Mouse (Mus musculus) C2C12 (cell line): ENCODE measurements around the gene Akna. TPM values are rescaled to one million over a fixed set of nuclear protein-coding genes. Genes with fewer than 3 reads are reported as not detected.
A peak's percentile ranks its signal among the peaks of the same experiment; 100 is the strongest.

ENCODE experiments used
- H3K27me3 ChIP-seq: one replicate; pipeline ENCODE4 v1.6.1; 2011; ENCODE audit not compliant: control insufficient read depth, insufficient read depth, insufficient read length
- H3K36me3 ChIP-seq: one replicate; pipeline ENCODE4 v1.6.1; 2011; ENCODE audit not compliant: control insufficient read depth, insufficient read depth
- H3K4me3 ChIP-seq: one replicate; pipeline ENCODE4 v1.5.1; 2011; ENCODE audit warnings: mild to moderate bottlenecking, control low read depth; ENCODE audit not compliant: poor library complexity, insufficient read depth, severe bottlenecking
- H3K79me2 ChIP-seq: one replicate; pipeline ENCODE4 v1.6.1; 2011; ENCODE audit not compliant: control insufficient read depth, insufficient read depth
- H3K79me3 ChIP-seq: one replicate; pipeline ENCODE4 v1.6.1; 2011; ENCODE audit warnings: low read depth, control low read depth
- H3ac ChIP-seq: one replicate; pipeline ENCODE3; 2011; ENCODE audit warnings: low read depth; ENCODE audit not compliant: control insufficient read depth, insufficient read length
- CEBPB ChIP-seq: IDR thresholded peaks from one replicate; pipeline ENCODE4 v1.6.1; 2011; ENCODE audit warnings: low read depth, mild to moderate bottlenecking, control low read depth, moderate library complexity
- CTCF ChIP-seq: IDR thresholded peaks from one replicate; pipeline ENCODE4 v1.5.1; 2011; ENCODE audit not compliant: control insufficient read depth, insufficient read depth, insufficient read length
- FOSL1 ChIP-seq: IDR thresholded peaks from one replicate; pipeline ENCODE4 v1.8.0; 2011; ENCODE audit warnings: mild to moderate bottlenecking, low read length; ENCODE audit not compliant: poor library complexity, insufficient read depth, severe bottlenecking
- MAX ChIP-seq: IDR thresholded peaks from one replicate; pipeline ENCODE4 v1.6.1; 2011; ENCODE audit warnings: mild to moderate bottlenecking, control low read depth
- MYOD1 ChIP-seq: IDR thresholded peaks from one replicate; pipeline ENCODE4 v1.6.1; 2011; ENCODE audit warnings: low read depth; ENCODE audit not compliant: control insufficient read depth, insufficient read length
- MYOG ChIP-seq: IDR thresholded peaks from one replicate; pipeline ENCODE4 v1.6.1; 2011; ENCODE audit not compliant: control insufficient read depth, insufficient read length; ENCODE audit errors: extremely low read depth
- USF1 ChIP-seq: IDR thresholded peaks from one replicate; pipeline ENCODE4 v1.6.1; 2011; ENCODE audit warnings: low read depth, mild to moderate bottlenecking, control low read depth, moderate library complexity
- polyA plus RNA-seq: library from polyadenylated mRNA; unstranded; fragments of >200 nt; fragmentation: generic; extraction: Trizol; gene quantifications from one replicate; pipeline ENCODE4 v1.2.1, GENCODE M21; 2012; ENCODE audit warnings: missing spikeins

Gene Akna
- polyA plus RNA-seq, 1 experiment = 1.3 TPM

- no peaks in the 10 kb centered on the region for H3K27me3 ChIP-seq
- no peaks in the 10 kb centered on the region for H3K79me2 ChIP-seq
- no peak overlapping the region for H3K4me3 ChIP-seq
- no peak overlapping the region for H3ac ChIP-seq
- no peaks in the 10 kb centered on the region for H3K79me3 ChIP-seq
- TF ChIP-seq MAX = no peak
- no peak for TF ChIP-seq CEBPB
- TF ChIP-seq USF1 = no peak
- no peak for TF ChIP-seq MYOD1
- TF ChIP-seq FOSL1 = no peak
- no peak for TF ChIP-seq MYOG
- TF ChIP-seq CTCF = no peak
- H3K36me3 ChIP-seq = peaks cover 9% of the 10 kb centered on the region
These were observed 28.8 kb downstream of the Akna start for GRCm38 (mm10) chr4:63374331-63374730.

- no peaks in the 10 kb centered on the region for H3K79me2 ChIP-seq
- no peak overlapping the region for H3ac ChIP-seq
- no peak overlapping the region for H3K4me3 ChIP-seq
- no peaks in the 10 kb centered on the region for H3K79me3 ChIP-seq
- H3K27me3 ChIP-seq = no peaks in the 10 kb centered on the region
- TF ChIP-seq CTCF (no peak), CEBPB (no peak), MYOD1 (no peak), USF1 (no peak)
- H3K36me3 ChIP-seq = peaks cover 9% of the 10 kb centered on the region
These were observed 29.8 kb downstream of the Akna start for GRCm38 (mm10) chr4:63373404-63373803.

- no peaks in the 10 kb centered on the region for H3K79me3 ChIP-seq
- no peaks in the 10 kb centered on the region for H3K27me3 ChIP-seq
- H3K79me2 ChIP-seq = no peaks in the 10 kb centered on the region
- no peak overlapping the region for H3ac ChIP-seq
- H3K36me3 ChIP-seq = no peaks in the 10 kb centered on the region
- no peak for TF ChIP-seq MYOG
- peak; percentile 9 for TF ChIP-seq CTCF
- H3K4me3 ChIP-seq = no peak overlapping the region
These were observed 31.3 kb downstream of the Akna start for GRCm38 (mm10) chr4:63371890-63372289.

GRCm38 (mm10) chr4:63370897-63371296 is 32.3 kb downstream of the Akna start:
- no peak overlapping the region for H3K4me3 ChIP-seq
- H3ac ChIP-seq = no peak overlapping the region
- no peaks in the 10 kb centered on the region for H3K27me3 ChIP-seq
- TF ChIP-seq MYOD1 = no peak
- H3K36me3 ChIP-seq = no peaks in the 10 kb centered on the region
- H3K79me3 ChIP-seq = no peaks in the 10 kb centered on the region
- H3K79me2 ChIP-seq = no peaks in the 10 kb centered on the region

- Histone ChIP-seq H3K79me2 (no peaks in the 10 kb centered on the region), H3ac (no peak overlapping the region), H3K79me3 (no peaks in the 10 kb centered on the region), H3K27me3 (no peaks in the 10 kb centered on the region), H3K36me3 (no peaks in the 10 kb centered on the region), H3K4me3 (no peak overlapping the region)
- TF ChIP-seq MYOG (no peak), CTCF (peak; percentile 97)
These were observed 34.6 kb downstream of the Akna start for GRCm38 (mm10) chr4:63368577-63368976.

GRCm38 (mm10) chr4:63362150-63362549 is 41.0 kb downstream of the Akna start, which contains the start of gene Orm2:
Gene Orm2 (plus strand): TSS chr4:63362449.
- Histone ChIP-seq H3K79me3 (no peaks in the 10 kb centered on the region), H3ac (no peak within 1 kb of the TSS), H3K27me3 (no peaks in the 10 kb centered on the region), H3K79me2 (no peaks in the 10 kb centered on the region), H3K36me3 (no peaks in the 10 kb centered on the region), H3K4me3 (no peak within 1 kb of the TSS)
- TF ChIP-seq CEBPB (no peak), MAX (no peak), USF1 (no peak), FOSL1 (no peak), MYOG (no peak), MYOD1 (no peak), CTCF (no peak)
